Mouse (Mus musculus): ENCODE data around the gene Pik3r6. TPM values are rescaled to one million over a fixed set of nuclear protein-coding genes. Genes with fewer than 3 reads are reported as not detected.

Gene Pik3r6
- polyA plus RNA-seq, 1 experiment from 2014 or later = 1.6 TPM

DNA sequence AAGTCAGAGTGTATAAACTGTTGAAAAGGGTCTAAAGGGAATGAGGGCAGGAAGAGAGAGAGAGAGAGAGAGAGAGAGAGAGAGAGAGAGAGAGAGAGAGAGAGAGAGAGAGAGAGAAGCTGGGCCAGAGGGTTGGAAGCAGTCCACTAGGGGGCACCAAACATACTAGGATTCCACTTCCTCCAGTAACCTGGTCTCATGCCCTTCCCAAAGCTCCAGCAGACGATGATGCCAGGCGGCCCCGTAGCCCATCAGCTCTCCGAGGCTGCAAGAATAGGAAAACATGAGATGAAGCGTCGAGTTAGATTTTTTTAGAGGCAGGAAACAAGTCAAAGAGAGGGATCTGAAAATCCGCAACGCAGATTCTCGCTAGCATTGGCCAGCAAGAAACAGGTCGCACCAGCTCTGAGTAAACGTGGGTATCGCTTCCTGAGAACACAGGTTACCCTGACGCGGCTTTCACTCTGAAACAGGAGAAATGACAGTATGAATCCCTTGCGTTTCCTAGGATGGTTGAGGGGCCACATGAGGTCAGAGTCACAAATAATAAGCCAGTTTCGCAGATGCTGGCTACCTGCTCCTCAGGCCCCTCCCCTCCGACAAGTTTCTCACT lies 63.7 kb downstream of the Pik3r6 start:
- Histone ChIP-seq H3K27me3 (peaks cover 8% of the 10 kb centered on the region), H3K4me2 (peak overlapping the region; percentile 59), H3K4me3 (replicated peaks) (peak overlapping the region; percentile 25), H3K36me3 (replicated peaks) (no peaks in the 10 kb centered on the region), H3K27ac (no peak overlapping the region), H3K9me3 (no peaks in the 10 kb centered on the region), H3K4me1 (0 out of 2 replicates have a peak, but pooled peaks cover 3% of the 10 kb centered on the region), H3K9ac (no peak overlapping the region)
- WGBS = 19% methylated on average over 17 of the region's 17 CpGs
- no peak for ATAC-seq (ENCODE audit: low FRiP score)

DNA sequence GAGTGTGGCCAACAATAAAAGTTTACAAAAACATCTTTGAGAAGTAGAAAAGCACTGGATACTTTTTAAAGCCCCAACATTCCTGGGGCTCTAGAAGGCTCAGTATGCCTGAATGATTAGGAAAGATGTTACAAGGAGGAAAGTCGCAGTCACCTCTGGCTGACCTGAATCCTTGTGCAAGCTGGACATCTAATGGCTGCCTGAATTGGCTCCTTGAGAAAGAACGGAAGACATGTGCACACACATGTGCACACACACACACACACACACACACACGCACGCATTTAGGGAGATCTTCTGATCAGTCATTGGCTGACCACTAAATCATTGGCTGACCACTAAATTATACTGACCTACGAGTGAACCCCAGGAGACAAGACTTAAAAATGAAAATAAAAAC lies 68.0 kb downstream of the Pik3r6 start:
- Histone ChIP-seq H3K36me3 (replicated peaks) (no peaks in the 10 kb centered on the region), H3K4me3 (replicated peaks) (no peak overlapping the region), H3K4me1 (0 out of 2 replicates have a peak, but pooled peaks cover 3% of the 10 kb centered on the region), H3K27ac (no peak overlapping the region), H3K9me3 (no peaks in the 10 kb centered on the region), H3K4me2 (no peak overlapping the region), H3K9ac (no peak overlapping the region), H3K27me3 (peaks cover 8% of the 10 kb centered on the region)
- 89% methylated on average over 5 of the region's 5 CpGs for WGBS
- ATAC-seq (ENCODE audit: low FRiP score) = no peak

DNA sequence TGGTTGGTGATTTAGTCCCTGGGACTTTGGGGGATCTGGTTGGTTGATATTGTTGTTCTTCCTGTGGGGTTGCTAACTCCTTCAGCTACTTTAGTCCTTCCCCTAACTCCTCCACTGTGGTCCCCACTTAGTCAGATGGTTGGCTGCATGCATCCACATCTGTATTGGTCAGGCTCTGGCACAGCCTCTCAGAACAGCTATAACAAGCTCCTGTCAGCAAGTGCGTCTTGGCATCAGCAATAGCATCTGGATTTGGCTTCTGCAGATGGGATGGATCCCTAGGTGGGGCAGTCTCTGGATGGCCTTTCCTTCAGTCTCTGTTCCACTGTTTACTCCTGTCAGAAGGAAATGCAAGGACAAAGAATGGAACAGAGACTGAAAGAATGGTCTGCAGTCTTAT lies 74.3 kb downstream of the Pik3r6 start:
- no peaks in the 10 kb centered on the region for H3K9me3 ChIP-seq
- WGBS = 77% methylated on average over 1 of the region's 1 CpGs

DNA sequence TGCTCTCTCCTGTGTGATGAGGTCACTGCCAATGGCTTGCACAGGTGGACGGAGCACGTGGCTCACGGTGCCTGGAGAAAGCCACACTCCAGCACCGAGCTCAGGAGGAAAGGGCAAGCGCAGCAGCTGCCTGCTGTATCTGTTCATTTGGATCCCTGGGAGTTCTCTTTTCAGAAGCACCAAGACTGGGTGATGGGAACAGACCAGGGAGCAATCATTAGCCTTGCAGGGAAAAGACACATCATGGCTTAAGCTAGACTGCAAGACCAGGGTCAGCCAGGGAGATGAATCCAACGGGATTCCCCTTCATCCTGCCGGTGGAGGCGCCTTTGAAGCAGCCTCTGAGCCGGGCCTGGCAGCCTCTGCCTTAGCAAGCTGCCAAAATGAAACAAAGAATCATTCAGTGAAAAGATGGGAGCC lies 76.7 kb downstream of the Pik3r6 start:
- Histone ChIP-seq H3K27me3 (0 out of 2 replicates have a peak, but pooled peaks cover 3% of the 10 kb centered on the region), H3K9ac (no peak overlapping the region), H3K27ac (peak overlapping the region; percentile 36; the same call in 1 of the 2 replicates), H3K4me3 (replicated peaks) (no peak overlapping the region), H3K4me1 (peaks cover 21% of the 10 kb centered on the region), H3K9me3 (no peaks in the 10 kb centered on the region), H3K4me2 (peak overlapping the region; percentile 17; the same call in 1 of the 2 replicates), H3K36me3 (replicated peaks) (no peaks in the 10 kb centered on the region)
- 21% methylated on average over 9 of the region's 9 CpGs for WGBS
- ATAC-seq (ENCODE audit: low FRiP score) = no peak

More for the DNA sequence above, 74.3 kb downstream of the Pik3r6 start:
- Histone ChIP-seq H3K27ac (no peak overlapping the region), H3K4me1 (peaks cover 21% of the 10 kb centered on the region), H3K9ac (no peak overlapping the region), H3K36me3 (replicated peaks) (no peaks in the 10 kb centered on the region), H3K4me2 (no peak overlapping the region), H3K27me3 (0 out of 2 replicates have a peak, but pooled peaks cover 3% of the 10 kb centered on the region), H3K4me3 (replicated peaks) (no peak overlapping the region)
- no peak for ATAC-seq (ENCODE audit: low FRiP score)

DNA sequence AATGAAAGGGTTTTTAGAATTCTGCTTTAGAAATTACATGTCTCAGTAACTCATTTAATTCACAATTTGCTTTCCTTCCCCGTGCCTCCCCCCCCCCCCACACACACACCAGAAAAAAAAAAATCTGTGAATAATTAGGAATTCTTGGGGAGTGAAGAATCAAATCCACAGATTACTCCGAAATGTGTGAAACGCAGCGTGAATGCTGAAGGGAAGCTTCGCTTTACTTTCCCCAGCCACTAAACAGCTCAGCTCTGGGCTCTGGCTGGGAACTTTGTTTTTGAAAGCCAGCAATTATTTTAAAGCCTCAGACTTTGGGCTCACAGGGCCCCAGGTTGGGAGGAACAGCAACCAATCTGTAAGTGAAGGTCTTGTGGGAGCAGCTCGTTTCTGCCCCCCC lies 77.7 kb downstream of the Pik3r6 start:
- Histone ChIP-seq H3K36me3 (replicated peaks) (no peaks in the 10 kb centered on the region), H3K4me3 (replicated peaks) (no peak overlapping the region), H3K27me3 (0 out of 2 replicates have a peak, but pooled peaks cover 3% of the 10 kb centered on the region), H3K9me3 (no peaks in the 10 kb centered on the region), H3K4me1 (peaks cover 21% of the 10 kb centered on the region), H3K4me2 (no peak overlapping the region), H3K9ac (no peak overlapping the region), H3K27ac (no peak overlapping the region)
- ATAC-seq (ENCODE audit: low FRiP score) = no peak
- 21% methylated on average over 6 of the region's 6 CpGs for WGBS

DNA sequence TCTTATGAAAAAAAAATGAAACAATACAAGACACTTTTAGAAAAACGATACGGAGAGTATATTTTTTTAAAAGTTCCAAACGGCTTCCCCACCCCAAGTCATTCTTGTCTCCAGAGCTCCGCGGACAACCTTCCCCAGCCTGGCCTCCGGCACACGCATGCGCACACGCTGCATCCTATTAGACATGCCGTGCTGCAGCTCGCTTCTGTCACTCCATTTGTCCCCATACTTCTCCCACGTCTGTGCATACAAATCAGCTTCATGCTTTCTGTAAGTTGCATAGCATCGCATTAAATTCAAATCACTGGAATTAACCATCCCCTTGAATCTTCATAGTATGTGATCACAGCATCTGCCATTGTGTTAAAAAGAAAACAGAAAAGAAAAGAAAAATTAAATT lies 80.4 kb downstream of the Pik3r6 start:
- Histone ChIP-seq H3K4me3 (replicated peaks) (no peak overlapping the region), H3K9ac (no peak overlapping the region), H3K4me2 (no peak overlapping the region), H3K27ac (no peak overlapping the region), H3K27me3 (0 out of 2 replicates have a peak, but pooled peaks cover 3% of the 10 kb centered on the region), H3K9me3 (no peaks in the 10 kb centered on the region), H3K36me3 (replicated peaks) (no peaks in the 10 kb centered on the region), H3K4me1 (peaks cover 18% of the 10 kb centered on the region)
- ATAC-seq (ENCODE audit: low FRiP score) = no peak
- 80% methylated on average over 13 of the region's 13 CpGs for WGBS

DNA sequence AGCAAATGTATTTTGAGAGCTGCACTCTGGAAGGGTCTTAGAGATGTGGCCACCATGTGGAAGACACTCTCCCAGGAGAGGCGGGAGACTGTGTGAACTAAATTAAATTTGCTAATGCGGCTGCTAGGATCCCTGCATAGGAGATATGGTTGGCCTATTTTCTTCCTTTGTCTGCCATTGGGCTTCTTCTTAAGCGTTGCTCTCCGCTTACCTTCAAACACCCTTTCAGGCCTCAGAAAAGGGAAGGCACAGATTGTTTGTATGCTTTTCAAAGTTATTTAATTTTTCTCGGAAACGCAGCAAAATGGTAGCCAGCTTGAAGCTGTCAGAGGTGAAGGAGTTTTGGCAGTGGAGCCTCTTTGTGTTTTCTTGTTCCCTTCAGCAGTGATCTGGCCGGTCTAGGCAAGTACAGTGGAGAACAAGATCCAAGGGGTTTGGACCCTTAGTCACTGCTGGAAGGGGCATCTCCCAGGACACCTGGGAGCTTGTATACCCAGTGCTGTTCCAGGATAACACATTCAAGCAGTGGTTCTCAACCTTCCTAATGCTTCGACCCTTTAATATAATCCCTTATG lies 81.2 kb downstream of the Pik3r6 start:
- no peaks in the 10 kb centered on the region for H3K9me3 ChIP-seq
- H3K4me1 ChIP-seq = peaks cover 18% of the 10 kb centered on the region
- no peaks in the 10 kb centered on the region for H3K36me3 ChIP-seq (replicated peaks)
- H3K4me2 ChIP-seq = no peak overlapping the region
- H3K27ac ChIP-seq = no peak overlapping the region
- ATAC-seq (ENCODE audit: low FRiP score) = no peak
- no peaks in the 10 kb centered on the region for H3K27me3 ChIP-seq
- H3K4me3 ChIP-seq (replicated peaks) = no peak overlapping the region
- 76% methylated on average over 8 of the region's 8 CpGs for WGBS
- H3K9ac ChIP-seq = no peak overlapping the region

DNA sequence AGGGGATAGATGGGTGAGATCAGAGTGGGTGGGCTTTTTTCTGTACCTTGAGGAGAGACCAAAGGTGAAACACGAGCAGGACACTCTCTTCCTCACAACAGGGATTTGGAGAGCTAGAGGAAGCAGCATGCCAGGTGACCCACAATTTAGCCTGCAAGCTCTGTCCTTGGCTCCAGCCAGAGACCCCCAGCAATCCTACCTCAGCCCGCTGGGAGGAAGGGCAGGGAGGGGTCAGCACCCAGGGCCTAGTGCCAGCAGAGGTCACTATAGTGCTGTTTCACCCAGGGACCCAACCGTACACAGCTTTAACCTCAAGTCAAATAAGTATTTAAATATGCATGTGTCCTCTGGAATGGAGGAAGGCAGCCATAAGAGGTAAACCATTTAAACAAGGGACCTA lies 83.1 kb downstream of the Pik3r6 start:
- no peaks in the 10 kb centered on the region for H3K9me3 ChIP-seq
- WGBS = 15% methylated on average over 3 of the region's 3 CpGs
- H3K4me2 ChIP-seq = no peak overlapping the region
- H3K4me1 ChIP-seq = peaks cover under 1% of the 10 kb centered on the region; the same call in 1 of the 2 replicates
- ATAC-seq (ENCODE audit: low FRiP score) = no peak
- no peak overlapping the region for H3K9ac ChIP-seq
- no peak overlapping the region for H3K4me3 ChIP-seq (replicated peaks)
- H3K27me3 ChIP-seq = 0 out of 2 replicates have a peak, but pooled peaks cover 5% of the 10 kb centered on the region
- no peak overlapping the region for H3K27ac ChIP-seq
- no peaks in the 10 kb centered on the region for H3K36me3 ChIP-seq (replicated peaks)

DNA sequence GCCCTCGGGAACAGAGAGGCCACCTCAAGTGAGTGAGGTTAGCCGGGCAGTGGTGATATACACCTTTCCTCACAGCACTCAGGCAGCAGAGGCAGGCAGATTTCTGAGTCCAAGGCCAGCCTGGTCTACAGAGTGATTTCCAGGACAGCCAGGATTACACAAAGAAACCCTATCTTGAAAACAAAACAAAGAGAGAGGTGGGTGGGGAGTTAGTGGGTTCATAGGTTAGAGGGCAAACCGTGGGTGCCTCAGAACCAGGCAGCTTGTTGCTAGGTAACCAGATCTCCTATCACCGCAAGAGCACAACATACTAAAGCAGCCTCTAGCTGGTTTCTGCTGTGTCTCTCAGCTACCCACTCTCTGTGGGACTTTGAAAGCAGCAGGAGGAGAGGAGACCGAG lies 83.9 kb downstream of the Pik3r6 start, which contains the start of gene Ccdc42:
TSS of gene Ccdc42 (plus strand) at position 301 of the 400 bp plus-strand sequence.
- Histone ChIP-seq H3K9ac (no peak within 1 kb of the TSS), H3K27me3 (0 out of 2 replicates have a peak, but pooled peaks cover 5% of the 10 kb centered on the region), H3K4me1 (peaks cover 3% of the 10 kb centered on the region), H3K9me3 (no peaks in the 10 kb centered on the region), H3K27ac (no peak within 1 kb of the TSS), H3K4me2 (no peak within 1 kb of the TSS), H3K36me3 (replicated peaks) (no peaks in the 10 kb centered on the region), H3K4me3 (replicated peaks) (no peak within 1 kb of the TSS)
- ATAC-seq (ENCODE audit: low FRiP score) = no peak
- 78% methylated on average over 5 of the region's 5 CpGs for WGBS

DNA sequence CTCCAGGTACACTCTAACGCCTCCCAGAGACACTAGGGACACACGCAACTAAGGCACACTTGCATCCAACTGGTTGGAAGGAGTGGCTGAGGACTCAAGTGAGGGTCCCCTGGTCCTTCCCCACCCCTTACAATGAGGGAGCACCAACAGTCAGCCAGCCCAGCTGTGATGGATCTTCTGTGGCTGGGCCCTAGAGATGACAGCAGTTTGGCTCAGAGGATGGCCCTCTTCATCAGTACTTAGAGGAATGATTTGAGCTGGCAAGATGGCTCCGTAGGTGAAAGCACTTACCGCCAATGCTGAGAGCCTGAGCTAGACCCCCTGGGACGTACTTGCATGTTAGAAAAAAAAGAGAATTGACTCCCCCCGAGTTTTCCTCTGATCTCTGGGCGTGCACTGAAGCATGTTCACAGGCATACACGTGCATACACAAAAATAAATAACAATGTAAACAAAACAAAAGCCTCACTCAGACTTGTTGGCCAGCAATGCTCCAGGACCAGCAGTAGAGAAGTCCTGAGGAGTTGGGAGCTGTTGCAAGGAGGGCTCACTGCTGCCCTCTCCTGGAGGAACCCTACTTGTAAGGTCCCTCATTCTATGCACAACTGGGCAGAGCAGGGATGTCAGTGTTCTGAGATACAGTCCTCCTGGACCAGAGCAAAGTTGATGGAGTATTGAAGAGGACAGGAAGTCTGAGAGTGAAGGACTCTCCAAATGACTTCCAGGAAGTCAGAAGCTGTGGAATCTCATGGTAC lies 86.4 kb downstream of the Pik3r6 start:
- Histone ChIP-seq H3K27me3 (0 out of 2 replicates have a peak, but pooled peaks cover 5% of the 10 kb centered on the region), H3K4me2 (no peak overlapping the region), H3K9me3 (no peaks in the 10 kb centered on the region), H3K4me1 (peaks cover 13% of the 10 kb centered on the region), H3K9ac (no peak overlapping the region), H3K36me3 (replicated peaks) (no peaks in the 10 kb centered on the region), H3K4me3 (replicated peaks) (no peak overlapping the region), H3K27ac (no peak overlapping the region)
- WGBS = 66% methylated on average over 8 of the region's 8 CpGs
- ATAC-seq (ENCODE audit: low FRiP score) = no peak

DNA sequence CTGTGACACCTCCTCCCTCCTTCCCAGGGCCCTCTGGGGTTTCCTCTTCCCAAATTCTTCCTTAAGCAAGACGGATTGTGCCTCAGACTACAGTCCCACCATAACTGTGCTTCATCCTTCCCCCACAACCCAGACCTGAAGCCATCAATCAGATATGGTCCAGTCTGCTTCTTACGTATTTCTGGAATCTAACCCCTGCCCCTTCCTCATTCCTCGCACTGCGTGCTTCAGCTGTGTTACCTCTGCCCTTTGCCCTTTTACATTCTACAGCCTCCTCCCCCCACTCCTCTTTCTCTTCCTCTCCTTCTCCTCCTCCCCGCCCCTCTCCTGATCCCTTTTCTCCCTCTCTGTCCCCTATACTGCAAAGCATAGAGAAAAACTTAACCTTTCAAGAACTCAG lies 88.9 kb downstream of the Pik3r6 start:
- H3K4me3 ChIP-seq (replicated peaks) = no peak overlapping the region
- H3K27me3 ChIP-seq = 0 out of 2 replicates have a peak, but pooled peaks cover 5% of the 10 kb centered on the region
- H3K27ac ChIP-seq = no peak overlapping the region
- 17% methylated on average over 5 of the region's 5 CpGs for WGBS
- H3K9ac ChIP-seq = no peak overlapping the region
- no peak overlapping the region for H3K4me2 ChIP-seq
- peaks cover 13% of the 10 kb centered on the region for H3K4me1 ChIP-seq
- H3K36me3 ChIP-seq (replicated peaks) = no peaks in the 10 kb centered on the region
- no peaks in the 10 kb centered on the region for H3K9me3 ChIP-seq
- no peak for ATAC-seq (ENCODE audit: low FRiP score)

DNA sequence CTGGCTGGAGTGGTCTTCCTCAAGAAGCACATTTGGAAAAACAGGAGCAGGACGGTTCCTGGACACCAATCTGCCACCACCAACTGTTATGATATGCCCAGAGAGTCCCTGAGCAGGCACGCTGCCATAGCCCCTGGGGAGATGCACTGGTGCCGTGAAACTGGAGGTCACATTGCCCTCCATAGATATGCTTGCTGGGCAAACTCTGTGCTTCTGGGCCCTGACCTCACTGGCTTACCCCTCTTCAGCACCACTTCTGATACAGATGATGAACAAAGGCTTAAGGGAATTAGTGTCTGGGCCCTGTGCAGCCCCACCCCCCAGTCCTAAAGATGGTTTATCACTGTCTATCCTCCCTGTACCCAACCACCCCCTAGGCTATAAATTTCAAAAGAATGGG lies 90.4 kb downstream of the Pik3r6 start:
- Histone ChIP-seq H3K9ac (no peak overlapping the region), H3K4me2 (no peak overlapping the region), H3K4me1 (peaks cover 13% of the 10 kb centered on the region), H3K9me3 (no peaks in the 10 kb centered on the region), H3K4me3 (replicated peaks) (no peak overlapping the region), H3K27ac (no peak overlapping the region), H3K27me3 (0 out of 2 replicates have a peak, but pooled peaks cover 5% of the 10 kb centered on the region), H3K36me3 (replicated peaks) (no peaks in the 10 kb centered on the region)
- 78% methylated on average over 3 of the region's 3 CpGs for WGBS
- ATAC-seq (ENCODE audit: low FRiP score) = no peak
